Mouse (Mus musculus): ENCODE measurements at regions not wholly inside any gene's neighbourhood (a gene's known extent, or its start where the extent isn't known, plus 50 kb on each side); places are given as distances from the start of the nearest gene placed in this dataset.

DNA sequence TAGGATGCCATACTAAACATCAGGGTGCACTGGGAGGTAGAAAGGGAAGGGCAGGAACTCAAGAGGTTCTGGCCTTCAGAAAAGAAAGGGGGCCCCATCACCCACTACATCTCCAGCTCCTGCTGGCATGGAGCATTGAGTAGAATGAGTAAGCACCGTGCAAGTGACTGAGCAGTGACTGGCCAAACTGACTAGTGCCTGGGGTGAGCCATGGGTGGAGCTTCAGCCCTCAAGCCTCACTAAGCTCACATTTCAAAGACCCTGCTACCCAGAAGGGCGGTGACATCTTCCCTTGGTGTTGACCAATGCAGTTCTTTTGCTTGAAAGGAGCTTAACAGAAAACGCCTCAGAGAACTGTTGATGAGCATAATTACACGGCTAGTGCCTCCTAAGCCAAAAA, 80.0 kb upstream of the Egln3 start:
- TF ChIP-seq CTCF (IDR thresholded peaks at IDR 0.05; ENCODE audit: low read depth) = no peak
- H3K36me3 ChIP-seq (ENCODE audit: insufficient read depth) = no peaks in the 10 kb centered on the region
- ATAC-seq (no peak), DNase-seq (no peak)
- no peaks in the 10 kb centered on the region for H3K9me3 ChIP-seq (ENCODE audit: low read length)
- H3K4me1 ChIP-seq (ENCODE audit: insufficient read depth) = peaks cover 10% of the 10 kb centered on the region; the same call in 1 of the 2 replicates
- no peak overlapping the region for H3K4me3 ChIP-seq (ENCODE audit: low read depth, low read length)
- no peak overlapping the region for H3K9ac ChIP-seq
- no peak overlapping the region for H3K27ac ChIP-seq (ENCODE audit: low read depth, low read length)
- 21% methylated on average over 4 of the region's 4 CpGs for WGBS
- no peak overlapping the region for H3K4me2 ChIP-seq (ENCODE audit: low read depth)
- no peaks in the 10 kb centered on the region for H3K27me3 ChIP-seq (ENCODE audit: insufficient read depth, low read length)

GRCm38 (mm10) chr12:54283011-54283410, 79.4 kb upstream of the Egln3 start:
- no peak overlapping the region for H3K4me2 ChIP-seq (ENCODE audit: low read depth)
- H3K27me3 ChIP-seq (ENCODE audit: insufficient read depth, low read length) = no peaks in the 10 kb centered on the region
- 85% methylated on average over 1 of the region's 1 CpGs for WGBS
- TF ChIP-seq CTCF (IDR thresholded peaks at IDR 0.05; ENCODE audit: low read depth) = no peak
- H3K4me3 ChIP-seq (ENCODE audit: low read depth, low read length) = no peak overlapping the region
- peaks cover 10% of the 10 kb centered on the region; the same call in 1 of the 2 replicates for H3K4me1 ChIP-seq (ENCODE audit: insufficient read depth)
- H3K9ac ChIP-seq = no peak overlapping the region
- H3K9me3 ChIP-seq (ENCODE audit: low read length) = no peaks in the 10 kb centered on the region
- no peak for ATAC-seq
- DNase-seq = no peak
- H3K27ac ChIP-seq (ENCODE audit: low read depth, low read length) = no peak overlapping the region
- no peaks in the 10 kb centered on the region for H3K36me3 ChIP-seq (ENCODE audit: insufficient read depth)

- Histone ChIP-seq H3K4me3 (ENCODE audit: low read depth, low read length) (no peak overlapping the region), H3K27me3 (ENCODE audit: insufficient read depth, low read length) (no peaks in the 10 kb centered on the region), H3K4me2 (ENCODE audit: low read depth) (no peak overlapping the region), H3K9me3 (ENCODE audit: low read length) (no peaks in the 10 kb centered on the region), H3K27ac (ENCODE audit: low read depth, low read length) (no peak overlapping the region), H3K9ac (no peak overlapping the region), H3K36me3 (ENCODE audit: insufficient read depth) (no peaks in the 10 kb centered on the region), H3K4me1 (ENCODE audit: insufficient read depth) (peaks cover 9% of the 10 kb centered on the region; the same call in 1 of the 2 replicates)
- ATAC-seq (no peak), DNase-seq (no peak)
- WGBS = 78% methylated on average over 4 of the region's 4 CpGs
- TF ChIP-seq CTCF (IDR thresholded peaks at IDR 0.05; ENCODE audit: low read depth) = no peak
Observed at GRCm38 (mm10) chr12:54282281-54282921, 78.7 kb upstream of the Egln3 start.

GRCm38 (mm10) chr12:54280457-54280856, 76.8 kb upstream of the Egln3 start:
- Histone ChIP-seq H3K9ac (no peak overlapping the region), H3K9me3 (ENCODE audit: low read length) (no peaks in the 10 kb centered on the region), H3K27ac (ENCODE audit: low read depth, low read length) (no peak overlapping the region), H3K36me3 (ENCODE audit: insufficient read depth) (no peaks in the 10 kb centered on the region), H3K4me3 (ENCODE audit: low read depth, low read length) (no peak overlapping the region), H3K27me3 (ENCODE audit: insufficient read depth, low read length) (no peaks in the 10 kb centered on the region), H3K4me2 (ENCODE audit: low read depth) (no peak overlapping the region), H3K4me1 (ENCODE audit: insufficient read depth) (no peaks in the 10 kb centered on the region)
- TF ChIP-seq CTCF (IDR thresholded peaks at IDR 0.05; ENCODE audit: low read depth) = no peak
- ATAC-seq (no peak), DNase-seq (no peak)
- 87% methylated on average over 4 of the region's 4 CpGs for WGBS

GRCm38 (mm10) chr12:54280001-54280400, 76.3 kb upstream of the Egln3 start:
- Histone ChIP-seq H3K9me3 (ENCODE audit: low read length) (no peaks in the 10 kb centered on the region), H3K4me1 (ENCODE audit: insufficient read depth) (no peaks in the 10 kb centered on the region), H3K27me3 (ENCODE audit: insufficient read depth, low read length) (no peaks in the 10 kb centered on the region), H3K4me3 (ENCODE audit: low read depth, low read length) (no peak overlapping the region), H3K4me2 (ENCODE audit: low read depth) (no peak overlapping the region), H3K36me3 (ENCODE audit: insufficient read depth) (no peaks in the 10 kb centered on the region), H3K27ac (ENCODE audit: low read depth, low read length) (no peak overlapping the region), H3K9ac (no peak overlapping the region)
- 91% methylated on average over 3 of the region's 3 CpGs for WGBS
- TF ChIP-seq CTCF (IDR thresholded peaks at IDR 0.05; ENCODE audit: low read depth) = no peak
- ATAC-seq (no peak), DNase-seq (no peak)

GRCm38 (mm10) chr12:54276978-54277537, 73.4 kb upstream of the Egln3 start:
- no peaks in the 10 kb centered on the region for H3K27me3 ChIP-seq (ENCODE audit: insufficient read depth, low read length)
- TF ChIP-seq CTCF (IDR thresholded peaks at IDR 0.05; ENCODE audit: low read depth) = no peak
- no peak overlapping the region for H3K9ac ChIP-seq
- H3K27ac ChIP-seq (ENCODE audit: low read depth, low read length) = no peak overlapping the region
- H3K4me2 ChIP-seq (ENCODE audit: low read depth) = no peak overlapping the region
- no peaks in the 10 kb centered on the region for H3K36me3 ChIP-seq (ENCODE audit: insufficient read depth)
- H3K4me1 ChIP-seq (ENCODE audit: insufficient read depth) = no peaks in the 10 kb centered on the region
- ATAC-seq (no peak), DNase-seq (no peak)
- H3K9me3 ChIP-seq (ENCODE audit: low read length) = no peaks in the 10 kb centered on the region
- 83% methylated on average over 7 of the region's 7 CpGs for WGBS
- H3K4me3 ChIP-seq (ENCODE audit: low read depth, low read length) = no peak overlapping the region

GRCm38 (mm10) chr12:54273506-54273905, 69.8 kb upstream of the Egln3 start:
- no peak overlapping the region for H3K4me2 ChIP-seq (ENCODE audit: low read depth)
- DNase-seq = no peak
- no peak overlapping the region for H3K4me3 ChIP-seq (ENCODE audit: low read depth, low read length)
- TF ChIP-seq CTCF (IDR thresholded peaks at IDR 0.05; ENCODE audit: low read depth) = no peak
- H3K27me3 ChIP-seq (ENCODE audit: insufficient read depth, low read length) = no peaks in the 10 kb centered on the region
- no peak overlapping the region for H3K9ac ChIP-seq
- H3K4me1 ChIP-seq (ENCODE audit: insufficient read depth) = no peaks in the 10 kb centered on the region
- H3K36me3 ChIP-seq (ENCODE audit: insufficient read depth) = no peaks in the 10 kb centered on the region
- no peaks in the 10 kb centered on the region for H3K9me3 ChIP-seq (ENCODE audit: low read length)
- no peak for ATAC-seq
- WGBS = 81% methylated on average over 4 of the region's 4 CpGs
- no peak overlapping the region for H3K27ac ChIP-seq (ENCODE audit: low read depth, low read length)
